Mouse (Mus musculus) liver, adult 2 months (tissue): ENCODE data around the gene St6galnac3. TPM values are rescaled to one million over a fixed set of nuclear protein-coding genes. Genes with fewer than 3 reads are reported as not detected.

Experiments
- DNase-seq: peaks from one replicate; pipeline ENCODE4 v3.0.0-alpha.2; 2011; ENCODE audit warnings: low read depth, low spot score; ENCODE audit errors: extremely low read depth
- H3K27ac ChIP-seq: fragments of 200-500 bp; replicated peaks from 2 replicates; pipeline ENCODE4 v1.5.1; 2012; ENCODE audit warnings: low read depth, mild to moderate bottlenecking, control low read depth, inconsistent platforms, low read length; ENCODE audit not compliant: insufficient read depth
- H3K27me3 ChIP-seq: fragments of 200-500 bp; 2 replicates; pipeline ENCODE4 v1.6.1; 2012; ENCODE audit warnings: mild to moderate bottlenecking, moderate library complexity, low read length, inconsistent platforms; ENCODE audit not compliant: control insufficient read depth, insufficient read depth
- H3K36me3 ChIP-seq: fragments of 200-500 bp; 2 replicates; pipeline ENCODE4 v1.6.1; 2012; ENCODE audit warnings: low read length, inconsistent platforms; ENCODE audit not compliant: control insufficient read depth, insufficient read depth
- H3K4me1 ChIP-seq: fragments of 200-500 bp; 2 replicates; pipeline ENCODE4 v1.6.1; 2011; ENCODE audit warnings: low read length; ENCODE audit not compliant: control insufficient read depth, insufficient read depth
- H3K4me3 ChIP-seq: fragments of 200-500 bp; 2 replicates; pipeline ENCODE4 v1.5.1; 2011; ENCODE audit warnings: low read depth, mild to moderate bottlenecking, control low read depth, low read length, moderate library complexity; ENCODE audit not compliant: insufficient read depth
- H3K79me2 ChIP-seq: fragments of 200-500 bp; 2 replicates; pipeline ENCODE4 v1.6.1; 2012; ENCODE audit warnings: inconsistent platforms, mild to moderate bottlenecking, low read length, moderate library complexity; ENCODE audit not compliant: control insufficient read depth, insufficient read depth
- H3K9ac ChIP-seq: fragments of 200-500 bp; 2 replicates; pipeline ENCODE4 v1.6.1; 2012; ENCODE audit warnings: low read depth, mild to moderate bottlenecking, control low read depth, inconsistent platforms, low read length
- CTCF ChIP-seq: fragments of 200-500 bp; IDR thresholded peaks from 2 replicates; pipeline ENCODE4 v1.5.1; 2011; ENCODE audit warnings: low read depth, low read length, control low read depth
- POLR2A ChIP-seq: fragments of 200-500 bp; IDR thresholded peaks from 2 replicates; pipeline ENCODE4 v1.6.1; 2011; ENCODE audit warnings: low read length, control low read depth; ENCODE audit not compliant: insufficient read depth; ENCODE audit errors: extremely low read depth
- WGBS: fragments of 180-500 bp; shearing (Covaris S2); methylation state at CpG from one replicate; pipeline ENCODE4 v1.1.7; 2018; 5-methylcytosine and 5-hydroxymethylcytosine counted together
- polyA plus RNA-seq: library from polyadenylated mRNA; depleted of rRNA; stranded (reverse); fragments of >200 nt; gene quantifications from 2 replicates; pipeline ENCODE4 v1.2.3, GENCODE M21; 2012
- total RNA-seq: library from RNA; depleted of rRNA; stranded (reverse); fragments of >200 nt; gene quantifications from 2 replicates; pipeline ENCODE4 v1.2.3, GENCODE M21; 2014

The St6galnac3 gene
- total and polyA plus RNA-seq, 2 experiments, result 0.24 to 0.83 TPM

GRCm38 (mm10) chr3:153732749-153733148 lies 7.8 kb upstream of the St6galnac3 start:
- no peak overlapping the region for H3K27ac ChIP-seq
- H3K9ac ChIP-seq, result no peak overlapping the region
- WGBS, result 71% methylated on average over 6 of the region's 6 CpGs
- H3K36me3 ChIP-seq, result no peaks in the 10 kb centered on the region
- no peak for DNase-seq
- H3K79me2 ChIP-seq, result no peaks in the 10 kb centered on the region
- no peaks in the 10 kb centered on the region for H3K4me1 ChIP-seq
- no peak overlapping the region for H3K4me3 ChIP-seq
- H3K27me3 ChIP-seq, result no peaks in the 10 kb centered on the region
- TF ChIP-seq CTCF (no peak), POLR2A (no peak)

GRCm38 (mm10) chr3:153732035-153732434 lies 7.1 kb upstream of the St6galnac3 start:
- TF ChIP-seq CTCF (no peak), POLR2A (no peak)
- no peak overlapping the region for H3K27ac ChIP-seq
- no peak for DNase-seq
- no peaks in the 10 kb centered on the region for H3K27me3 ChIP-seq
- no peaks in the 10 kb centered on the region for H3K4me1 ChIP-seq
- no peak overlapping the region for H3K9ac ChIP-seq
- no peaks in the 10 kb centered on the region for H3K79me2 ChIP-seq
- 60% methylated on average over 6 of the region's 6 CpGs for WGBS
- no peaks in the 10 kb centered on the region for H3K36me3 ChIP-seq
- H3K4me3 ChIP-seq, result no peak overlapping the region

- no peaks in the 10 kb centered on the region for H3K36me3 ChIP-seq
- no peaks in the 10 kb centered on the region for H3K4me1 ChIP-seq
- no peak for DNase-seq
- no peak overlapping the region for H3K4me3 ChIP-seq
- H3K27me3 ChIP-seq, result peaks cover 6% of the 10 kb centered on the region
- no peaks in the 10 kb centered on the region for H3K79me2 ChIP-seq
- no peak overlapping the region for H3K27ac ChIP-seq
- H3K9ac ChIP-seq, result no peak overlapping the region
- TF ChIP-seq CTCF (no peak), POLR2A (no peak)
These were observed 3.6 kb upstream of the St6galnac3 start for GRCm38 (mm10) chr3:153728577-153728976.

GRCm38 (mm10) chr3:153723467-153724079 lies 1.4 kb downstream of the St6galnac3 start:
- no peak for DNase-seq
- no peaks in the 10 kb centered on the region; the same call in 1 of the 2 replicates for H3K4me1 ChIP-seq
- H3K9ac ChIP-seq, result no peak overlapping the region
- TF ChIP-seq POLR2A, result no peak
- no peak for TF ChIP-seq CTCF
- no peaks in the 10 kb centered on the region for H3K79me2 ChIP-seq
- 72% methylated on average over 9 of the region's 9 CpGs for WGBS
- H3K27me3 ChIP-seq, result peaks cover 6% of the 10 kb centered on the region
- H3K27ac ChIP-seq, result no peak overlapping the region
- no peaks in the 10 kb centered on the region for H3K36me3 ChIP-seq
- H3K4me3 ChIP-seq, result no peak overlapping the region

GRCm38 (mm10) chr3:153721525-153721924 lies 3.4 kb downstream of the St6galnac3 start:
- Histone ChIP-seq H3K36me3 (no peaks in the 10 kb centered on the region), H3K4me1 (no peaks in the 10 kb centered on the region; the same call in 1 of the 2 replicates), H3K27me3 (peaks cover 6% of the 10 kb centered on the region), H3K4me3 (no peak overlapping the region), H3K79me2 (no peaks in the 10 kb centered on the region), H3K27ac (no peak overlapping the region), H3K9ac (no peak overlapping the region)
- no peak for TF ChIP-seq CTCF
- WGBS, result 79% methylated on average over 16 of the region's 16 CpGs
- DNase-seq, result no peak

GRCm38 (mm10) chr3:153720922-153721321 lies 4.1 kb downstream of the St6galnac3 start:
- no peak overlapping the region for H3K27ac ChIP-seq

More at GRCm38 (mm10) chr3:153720922-153721321, 4.1 kb downstream of the St6galnac3 start:
- Histone ChIP-seq H3K4me3 (no peak overlapping the region), H3K9ac (no peak overlapping the region), H3K4me1 (no peaks in the 10 kb centered on the region; the same call in 1 of the 2 replicates), H3K36me3 (no peaks in the 10 kb centered on the region), H3K79me2 (no peaks in the 10 kb centered on the region), H3K27me3 (peaks cover 6% of the 10 kb centered on the region)
- WGBS, result 69% methylated on average over 4 of the region's 4 CpGs
- no peak for DNase-seq
- TF ChIP-seq POLR2A, result no peak
- no peak for TF ChIP-seq CTCF
